Mouse (Mus musculus): ENCODE results near the gene Cir1.

Gene Cir1

DNA sequence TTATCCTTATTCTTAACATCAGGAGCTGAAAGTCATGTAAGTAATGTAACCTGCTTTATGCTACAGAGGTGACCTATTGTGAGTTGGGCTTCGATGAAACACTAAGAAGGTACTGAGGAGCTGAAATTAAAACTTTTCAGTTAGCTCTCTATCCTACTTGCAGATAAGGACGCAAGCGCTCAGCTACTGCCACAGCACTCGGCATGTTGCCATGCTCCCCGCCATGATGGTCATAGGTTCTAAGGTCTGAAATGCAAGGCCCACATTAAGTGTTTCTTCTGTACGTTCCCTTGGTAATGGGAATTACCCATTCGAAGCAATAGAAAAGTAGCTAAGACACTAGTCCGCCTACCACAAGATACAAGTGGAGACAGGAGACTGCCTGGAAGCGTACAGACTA, 9.8 kb downstream of the Cir1 start:
- no peak for DNase-seq (ENCODE audit: low read depth, low spot score)

DNA sequence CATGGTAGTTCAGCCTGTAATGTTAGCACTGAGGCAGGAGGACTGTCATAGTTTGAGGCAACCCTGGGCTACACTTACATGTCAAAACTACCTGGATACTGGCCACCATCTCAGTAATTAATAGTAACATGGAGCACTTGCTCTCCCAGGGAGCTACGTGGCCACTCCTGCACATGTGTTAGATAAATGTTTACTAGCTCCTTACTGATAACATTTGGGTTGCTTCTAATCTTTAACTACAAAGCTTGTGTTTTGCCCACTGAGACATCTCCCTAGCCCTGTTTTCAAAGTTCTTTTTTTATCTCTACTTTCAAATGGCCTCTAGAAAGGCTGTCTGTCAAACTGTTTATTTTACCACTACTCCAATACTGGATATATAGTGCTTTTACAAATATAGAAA, 10.5 kb downstream of the Cir1 start:
- DNase-seq (ENCODE audit: low read depth, low spot score), result no peak

DNA sequence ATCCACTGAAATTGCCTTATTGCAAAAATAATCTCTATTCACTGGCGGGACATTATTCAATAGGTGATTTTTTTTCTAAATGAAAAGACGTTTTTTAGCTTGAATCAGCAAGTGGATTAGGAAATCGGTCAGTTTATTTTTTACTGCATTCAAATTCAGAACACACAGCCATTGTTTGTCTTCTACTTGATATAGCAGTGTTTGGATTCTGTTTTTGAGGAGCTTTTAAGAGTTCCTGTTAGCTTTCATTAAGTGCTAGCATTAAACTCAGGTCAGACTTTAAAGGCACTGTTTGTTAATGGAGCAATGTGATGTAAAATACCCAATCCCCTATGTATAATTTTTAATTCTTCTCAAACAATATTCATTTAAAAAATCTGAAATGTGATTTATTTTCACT, 13.7 kb downstream of the Cir1 start:
- no peak for DNase-seq (ENCODE audit: low read depth, low spot score)

DNA sequence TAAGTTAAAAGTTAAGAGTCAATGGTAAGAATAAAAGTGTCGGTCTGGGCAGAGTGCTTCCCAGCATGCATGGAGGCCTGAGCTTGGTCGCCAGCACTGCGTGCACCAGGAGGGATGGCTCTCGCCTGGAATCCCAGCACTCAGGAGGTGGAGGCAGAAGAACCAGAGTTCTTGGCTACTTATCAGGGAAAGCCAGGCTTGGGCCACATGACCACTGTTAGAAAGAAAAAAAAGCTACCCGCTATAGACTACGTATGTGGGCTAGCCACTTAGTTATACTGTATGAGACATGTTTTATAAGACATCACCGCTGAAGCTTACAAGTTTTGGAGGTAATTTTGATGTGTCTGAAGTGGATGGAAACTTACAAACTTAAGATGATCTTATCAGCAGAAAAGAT, 14.3 kb downstream of the Cir1 start:
- DNase-seq (ENCODE audit: low read depth, low spot score), result no peak

DNA sequence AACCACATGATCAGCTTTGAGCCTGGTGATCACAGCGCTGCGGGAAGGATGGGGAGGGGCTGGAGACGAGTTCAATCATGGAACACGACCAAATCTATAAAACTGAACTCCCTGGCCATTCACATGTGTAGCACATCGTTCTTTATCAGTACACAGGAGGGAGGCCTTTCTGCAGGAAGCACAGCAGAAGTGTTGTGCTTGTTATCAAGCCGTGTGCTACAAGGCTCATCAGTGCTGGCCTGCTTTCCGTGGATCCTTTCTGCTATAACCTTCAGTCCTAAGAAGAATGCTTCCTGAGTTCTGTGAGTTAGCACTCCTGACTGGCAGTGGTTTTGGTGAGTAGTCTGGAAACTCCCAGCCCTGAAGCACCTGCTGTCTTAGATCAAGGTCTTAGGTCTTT, 17.5 kb downstream of the Cir1 start:
- no peak for DNase-seq (ENCODE audit: low read depth, low spot score)

DNA sequence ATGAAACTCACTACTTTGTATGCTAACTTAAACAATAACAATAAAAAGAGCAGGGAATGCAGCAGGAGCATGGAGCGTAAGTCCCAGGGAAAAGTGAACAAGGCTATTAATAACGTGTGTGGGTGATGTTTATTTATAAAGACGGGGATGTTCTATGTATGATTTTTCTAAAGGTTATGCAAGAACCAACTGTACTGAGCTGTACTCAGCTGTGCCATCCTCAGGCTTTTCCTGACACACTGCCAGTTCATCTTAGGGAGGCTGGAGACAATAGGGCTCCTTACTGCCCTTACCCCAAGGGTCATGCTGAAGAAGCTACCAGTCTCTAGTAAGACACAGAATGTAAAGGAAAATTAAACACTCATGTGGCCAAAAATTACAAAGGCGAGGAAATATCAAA, 21.4 kb downstream of the Cir1 start:
- peak; percentile 28 for DNase-seq (ENCODE audit: low read depth, low spot score)

DNA sequence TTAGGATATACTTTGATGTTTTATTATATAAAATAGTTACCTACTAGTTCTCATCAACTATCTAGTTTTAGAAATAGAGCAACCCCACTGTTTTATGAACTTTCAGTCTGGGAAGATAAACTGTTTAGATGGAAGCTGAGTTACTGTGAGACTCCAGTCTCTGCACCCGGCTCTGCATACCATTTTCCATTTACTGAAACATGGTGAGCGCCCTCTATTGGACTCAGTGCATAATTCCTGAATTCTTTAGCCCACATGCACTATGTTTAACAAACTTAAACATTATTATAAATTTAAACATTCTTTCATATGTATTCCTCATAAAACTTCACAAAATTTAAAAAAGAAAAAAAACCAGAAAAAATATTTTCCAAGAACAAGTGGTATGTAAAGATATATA, 26.9 kb downstream of the Cir1 start:
- no peak for DNase-seq (ENCODE audit: low read depth, low spot score)

DNA sequence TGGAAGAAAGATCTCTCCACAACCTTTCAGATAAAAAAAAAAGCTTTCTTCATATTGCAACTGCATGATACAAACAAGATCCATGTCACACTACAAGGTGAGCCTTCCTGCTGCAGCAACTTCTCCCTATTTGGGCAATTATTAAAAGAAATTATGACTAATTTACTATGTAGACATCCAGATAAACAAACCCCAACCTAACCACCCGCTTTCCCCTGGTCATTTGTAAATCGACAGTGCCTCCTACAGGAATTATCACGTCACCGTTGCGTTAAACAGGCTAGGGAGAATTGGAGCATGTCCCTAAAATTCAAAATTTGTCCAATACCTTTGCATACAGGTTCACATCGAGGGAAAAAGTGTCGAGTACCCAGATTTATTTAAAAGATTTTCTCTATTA, 30.8 kb downstream of the Cir1 start:
- no peak for DNase-seq (ENCODE audit: low read depth, low spot score)

DNA sequence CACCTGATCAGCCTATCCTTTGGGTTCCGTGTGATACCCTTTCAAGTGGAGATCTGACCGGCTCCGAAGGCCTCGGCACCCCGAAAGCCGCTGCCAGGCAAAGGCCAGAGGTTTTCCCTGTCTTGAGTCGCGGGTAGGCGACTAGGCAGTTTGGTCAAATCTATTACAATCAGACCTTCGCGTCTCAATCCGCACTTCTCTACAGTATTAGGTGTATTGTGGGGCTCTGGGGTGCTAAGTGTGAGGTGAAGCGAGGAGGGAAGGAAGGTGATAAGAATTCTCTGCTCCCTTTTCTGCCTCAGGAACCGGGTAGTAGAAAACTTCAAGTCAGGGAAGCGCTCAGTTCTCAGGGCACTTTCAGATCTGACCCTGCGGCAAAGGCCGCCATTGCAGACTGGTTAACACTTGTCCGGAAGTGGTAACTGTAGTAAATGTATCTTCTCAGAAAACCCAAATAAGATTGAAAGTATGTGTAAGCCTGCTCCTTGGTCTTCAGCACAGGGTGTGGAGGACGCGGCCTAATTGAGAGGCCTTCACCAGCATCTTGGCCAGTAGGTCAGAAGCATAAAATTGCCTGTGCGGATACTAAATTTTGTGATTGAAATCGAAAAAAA, 31.3 kb downstream of the Cir1 start:
- DNase-seq (ENCODE audit: low read depth, low spot score), result no peak

DNA sequence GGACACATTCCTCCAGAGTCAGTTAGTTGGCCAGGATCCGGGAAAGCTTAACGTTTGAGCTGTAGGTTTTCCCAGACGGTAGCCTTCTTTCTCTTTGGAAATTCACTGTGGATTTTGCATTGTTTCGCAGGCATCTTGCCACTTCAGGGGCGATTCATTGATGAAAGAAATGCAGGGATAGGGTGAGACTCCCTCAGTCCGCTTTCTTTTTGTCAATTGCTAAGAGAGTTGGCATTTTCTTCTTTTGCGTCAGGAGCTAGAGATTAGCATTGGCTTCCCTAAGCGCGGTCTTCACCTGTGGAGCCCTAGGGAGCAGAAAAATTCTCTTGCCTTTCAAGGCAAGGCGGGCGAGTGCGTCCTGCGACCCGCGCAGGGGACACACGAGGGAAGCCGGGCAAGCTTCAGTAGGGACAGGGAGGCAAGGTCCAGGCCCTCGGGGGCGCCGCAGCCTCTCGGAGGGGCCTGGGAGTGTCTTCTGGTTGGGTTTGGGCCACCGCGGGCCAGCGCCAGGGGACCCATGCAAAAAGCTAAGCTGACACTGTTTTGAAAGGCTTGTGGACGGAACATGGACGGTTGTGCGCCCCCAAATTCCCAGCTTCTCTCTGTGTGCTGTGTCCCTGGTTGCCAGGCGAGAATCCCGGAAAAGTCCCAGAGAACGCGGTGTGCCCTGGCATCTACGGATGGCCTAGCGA, 32.0 kb downstream of the Cir1 start:
- DNase-seq (ENCODE audit: low read depth, low spot score), result no peak

DNA sequence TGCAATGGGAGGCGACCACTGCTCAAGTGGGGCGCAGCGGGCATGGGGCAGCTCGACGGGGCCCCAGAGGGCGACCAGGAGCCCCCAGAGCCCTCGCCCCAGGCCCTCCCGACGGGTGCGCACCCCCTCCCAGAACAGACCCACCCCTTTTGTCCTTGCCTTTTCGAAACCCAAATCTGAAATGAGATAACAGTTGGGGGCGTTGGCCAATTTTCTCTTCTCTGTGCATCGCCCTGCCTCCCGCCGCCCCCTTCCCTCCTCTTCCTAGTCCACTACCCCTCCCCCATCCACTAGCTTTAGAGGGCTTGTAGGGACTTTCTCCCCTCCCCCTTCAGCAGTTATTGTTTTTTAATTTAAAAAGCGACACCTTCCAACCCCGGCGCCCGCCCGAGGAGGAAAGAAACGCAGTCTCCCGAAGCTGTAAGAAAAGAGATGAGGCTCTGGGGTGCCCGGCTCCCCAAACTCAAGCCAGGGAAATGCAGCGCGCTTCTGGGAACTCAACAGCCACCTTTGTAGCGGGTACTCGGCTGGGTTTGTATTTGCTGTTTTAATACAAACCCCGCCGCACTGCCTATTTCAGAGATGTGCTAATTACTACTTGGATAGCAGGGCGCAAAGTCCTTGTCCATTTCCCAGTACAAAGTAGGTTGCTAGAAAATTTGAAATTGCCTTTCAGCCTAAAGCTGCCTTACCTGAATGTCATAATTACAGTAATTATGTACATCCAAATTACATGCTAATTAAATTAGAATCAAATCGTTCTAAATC, 33.0 kb downstream of the Cir1 start:
- no peak for DNase-seq (ENCODE audit: low read depth, low spot score)

DNA sequence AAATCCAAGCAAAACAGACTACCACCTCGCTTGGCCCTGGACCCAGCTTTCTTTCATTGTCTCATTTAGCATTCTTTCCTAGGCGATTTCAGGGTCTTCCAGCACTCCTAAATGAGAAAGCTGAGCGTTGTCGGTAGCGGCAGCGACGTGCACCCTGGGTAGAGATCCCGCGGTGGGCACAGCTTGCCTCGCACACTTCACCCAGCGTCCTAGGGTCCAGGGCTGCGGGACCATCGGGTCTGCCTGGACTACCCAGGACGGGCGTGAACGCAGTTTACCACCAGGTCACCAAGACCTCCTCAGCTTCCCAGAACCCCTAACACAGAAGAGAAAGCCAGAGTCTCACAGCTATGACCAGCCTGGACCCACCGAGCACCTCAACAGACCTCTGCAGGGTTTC, 33.6 kb downstream of the Cir1 start:
- DNase-seq (ENCODE audit: low read depth, low spot score), result no peak

DNA sequence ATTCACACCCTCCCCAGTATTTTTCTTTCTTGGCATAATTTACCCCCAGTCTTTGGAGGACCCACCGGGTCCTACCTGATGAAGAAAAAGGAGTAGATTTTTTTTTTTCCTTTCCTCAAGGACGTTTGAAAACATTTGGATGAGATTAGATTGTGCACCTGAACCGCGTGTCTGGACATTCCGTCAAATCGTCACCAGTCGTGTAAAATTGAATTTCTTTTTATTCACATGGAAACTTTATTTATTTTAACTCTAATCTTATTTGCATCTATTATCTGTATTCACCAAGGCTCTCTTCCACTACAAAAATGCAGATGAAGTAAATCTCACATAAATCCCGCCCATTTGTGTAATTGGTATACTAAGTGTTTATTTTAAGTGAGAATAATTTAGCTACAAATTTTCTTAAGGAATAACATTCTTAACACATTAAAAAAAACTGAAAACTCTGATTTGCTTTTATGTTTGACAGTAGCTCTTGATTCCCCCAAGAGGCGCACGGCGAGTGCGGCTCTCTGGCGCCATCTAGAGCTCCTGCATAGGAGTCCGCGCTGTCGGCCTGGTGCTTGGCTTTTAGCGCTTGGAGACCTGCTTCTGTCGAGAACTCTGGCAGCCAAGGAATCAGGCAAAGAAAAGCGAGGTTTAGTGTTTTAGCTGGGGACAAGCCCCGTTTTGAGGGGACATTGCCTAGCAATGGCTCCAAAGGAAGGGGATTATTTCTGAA, 34.2 kb downstream of the Cir1 start:
- DNase-seq (ENCODE audit: low read depth, low spot score), result peak; percentile 73

DNA sequence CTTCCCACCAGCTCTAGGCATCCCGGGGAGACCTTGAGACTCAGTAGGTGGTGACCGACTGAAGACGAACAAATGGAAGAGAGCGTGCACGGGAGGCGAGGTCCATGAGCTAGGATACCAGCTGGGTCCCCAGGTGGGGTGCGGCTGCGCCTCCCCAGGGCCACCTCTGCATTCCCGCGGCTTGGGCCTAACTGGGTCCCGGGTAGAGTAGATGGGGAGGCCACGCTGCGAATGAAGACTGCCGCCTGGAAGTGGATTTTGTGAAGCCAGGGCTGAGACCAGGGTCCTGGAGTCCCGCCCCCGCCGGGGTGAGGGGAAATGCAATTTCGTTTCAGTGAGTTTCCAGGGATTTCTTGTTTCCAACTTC, 34.8 kb downstream of the Cir1 start:
- no peak for DNase-seq (ENCODE audit: low read depth, low spot score)

DNA sequence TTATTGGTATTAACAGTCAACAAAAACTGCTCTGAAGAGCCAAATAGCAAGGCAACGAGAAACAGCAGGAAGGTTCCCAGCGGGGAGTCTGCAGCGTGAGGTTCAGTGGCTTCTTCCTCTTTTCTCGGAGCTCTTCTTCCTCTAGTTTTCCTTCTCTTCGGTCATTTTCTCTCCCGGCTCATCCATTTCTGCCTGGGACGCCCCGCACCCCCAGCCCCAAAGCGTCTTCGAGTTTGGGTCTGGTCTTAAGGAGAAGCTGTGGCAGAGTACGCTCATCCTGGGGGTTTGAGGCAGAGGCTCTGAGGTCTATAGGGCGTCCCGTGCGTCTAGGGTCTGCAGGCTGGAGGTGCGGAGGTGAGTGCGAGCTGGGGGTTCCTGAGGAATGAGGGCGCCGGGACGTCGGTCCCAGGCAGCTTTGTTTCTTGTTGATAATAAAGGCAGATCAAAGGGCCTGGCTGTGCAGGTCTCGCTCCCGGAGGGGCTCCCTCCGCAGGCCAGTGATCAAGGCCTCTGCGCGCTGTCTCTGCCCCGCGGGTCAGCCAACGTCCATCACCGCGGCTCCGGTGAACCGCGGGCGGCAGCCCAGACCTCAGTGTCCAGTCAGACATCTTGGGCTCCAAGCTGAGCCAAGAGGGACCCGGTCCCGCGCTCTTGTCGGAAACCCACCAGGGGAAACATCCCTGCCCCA, 35.3 kb downstream of the Cir1 start:
- no peak for DNase-seq (ENCODE audit: low read depth, low spot score)

DNA sequence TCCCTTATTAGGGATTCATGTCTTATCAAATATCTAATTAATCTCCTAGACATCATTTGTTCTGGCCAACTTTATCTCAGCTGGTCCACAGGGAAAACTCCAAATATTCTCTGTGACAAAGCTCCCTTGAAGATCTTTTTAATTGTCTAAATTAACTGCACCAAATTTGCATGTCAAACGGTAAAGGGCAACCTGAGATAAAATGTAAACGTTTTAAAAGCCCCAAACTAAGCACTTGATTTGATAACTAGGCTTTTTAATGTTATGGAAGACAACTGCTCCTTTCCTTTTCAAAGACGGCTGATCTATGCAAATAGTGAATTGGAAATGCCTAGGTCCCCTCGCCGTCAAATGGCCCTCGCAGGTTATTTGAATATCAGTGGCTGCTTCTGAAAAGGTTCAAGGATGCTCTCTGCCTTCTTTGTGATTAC, 36.3 kb downstream of the Cir1 start:
- no peak for DNase-seq (ENCODE audit: low read depth, low spot score)

DNA sequence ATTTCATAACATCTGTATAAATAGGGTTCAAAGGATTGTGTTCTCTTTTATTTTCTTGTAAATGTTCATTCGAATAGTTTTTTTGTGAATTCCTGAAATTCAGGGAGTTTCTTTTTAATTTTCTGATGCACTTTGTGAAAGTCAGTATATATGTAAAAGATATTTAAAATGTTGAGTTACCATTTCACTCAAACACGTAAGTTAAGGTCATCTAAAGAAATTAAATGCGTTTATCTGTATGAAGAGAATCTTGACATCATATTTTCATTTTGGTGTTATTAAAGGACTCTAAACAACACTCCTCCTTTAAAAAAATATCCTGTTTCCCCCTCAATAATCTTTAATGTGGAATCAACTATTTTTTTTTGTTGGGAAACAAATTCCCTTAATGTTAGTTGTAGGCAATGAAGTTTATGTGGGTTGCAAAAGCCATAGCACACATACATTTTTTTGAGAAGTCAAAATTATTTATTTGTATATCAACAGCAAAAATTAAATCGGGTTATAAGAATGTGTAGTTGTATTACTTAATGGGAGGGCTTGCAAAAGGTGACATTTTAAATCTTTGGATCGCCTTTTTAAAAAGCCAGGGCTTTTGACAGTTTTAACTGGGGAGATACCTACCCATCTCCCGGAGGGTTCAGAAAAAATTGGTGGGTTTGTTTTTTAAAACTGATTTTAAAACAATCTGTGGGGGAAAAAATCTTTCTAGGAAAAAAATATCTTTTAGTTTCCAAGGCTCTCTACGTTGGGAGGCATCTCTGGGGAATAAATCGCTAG, 37.0 kb downstream of the Cir1 start:
- no peak for DNase-seq (ENCODE audit: low read depth, low spot score)

DNA sequence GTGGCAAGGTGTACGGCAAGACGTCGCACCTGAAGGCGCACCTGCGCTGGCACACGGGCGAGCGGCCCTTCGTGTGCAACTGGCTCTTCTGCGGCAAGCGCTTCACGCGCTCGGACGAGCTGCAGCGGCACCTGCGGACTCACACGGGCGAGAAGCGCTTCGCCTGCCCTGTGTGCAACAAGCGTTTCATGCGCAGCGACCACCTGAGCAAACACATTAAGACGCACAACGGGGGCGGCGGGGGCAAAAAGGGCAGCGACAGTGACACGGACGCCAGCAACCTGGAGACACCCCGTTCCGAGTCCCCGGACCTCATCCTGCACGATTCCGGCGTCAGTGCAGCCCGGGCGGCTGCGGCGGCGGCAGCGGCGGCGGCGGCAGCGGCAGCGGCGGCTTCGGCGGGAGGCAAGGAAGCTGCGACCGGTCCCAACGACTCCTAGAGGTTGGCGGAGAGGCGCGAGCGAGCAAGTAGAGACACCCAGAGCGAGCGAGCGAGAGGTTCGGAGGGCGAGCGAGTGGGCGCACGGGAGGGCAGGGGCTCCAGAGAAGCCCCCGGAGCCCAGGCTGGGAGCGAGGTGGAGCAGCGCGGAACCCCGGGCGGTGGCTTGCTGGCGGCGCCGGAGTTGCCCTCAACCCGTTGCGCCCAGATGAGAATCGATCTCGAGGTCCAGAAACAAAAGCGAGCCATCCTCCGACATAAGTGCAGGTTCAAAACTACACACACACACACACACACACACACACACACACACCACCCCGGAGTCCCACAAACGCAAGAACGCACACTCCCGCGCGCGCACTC, 38.2 kb downstream of the Cir1 start:
- DNase-seq (ENCODE audit: low read depth, low spot score), result no peak

DNA sequence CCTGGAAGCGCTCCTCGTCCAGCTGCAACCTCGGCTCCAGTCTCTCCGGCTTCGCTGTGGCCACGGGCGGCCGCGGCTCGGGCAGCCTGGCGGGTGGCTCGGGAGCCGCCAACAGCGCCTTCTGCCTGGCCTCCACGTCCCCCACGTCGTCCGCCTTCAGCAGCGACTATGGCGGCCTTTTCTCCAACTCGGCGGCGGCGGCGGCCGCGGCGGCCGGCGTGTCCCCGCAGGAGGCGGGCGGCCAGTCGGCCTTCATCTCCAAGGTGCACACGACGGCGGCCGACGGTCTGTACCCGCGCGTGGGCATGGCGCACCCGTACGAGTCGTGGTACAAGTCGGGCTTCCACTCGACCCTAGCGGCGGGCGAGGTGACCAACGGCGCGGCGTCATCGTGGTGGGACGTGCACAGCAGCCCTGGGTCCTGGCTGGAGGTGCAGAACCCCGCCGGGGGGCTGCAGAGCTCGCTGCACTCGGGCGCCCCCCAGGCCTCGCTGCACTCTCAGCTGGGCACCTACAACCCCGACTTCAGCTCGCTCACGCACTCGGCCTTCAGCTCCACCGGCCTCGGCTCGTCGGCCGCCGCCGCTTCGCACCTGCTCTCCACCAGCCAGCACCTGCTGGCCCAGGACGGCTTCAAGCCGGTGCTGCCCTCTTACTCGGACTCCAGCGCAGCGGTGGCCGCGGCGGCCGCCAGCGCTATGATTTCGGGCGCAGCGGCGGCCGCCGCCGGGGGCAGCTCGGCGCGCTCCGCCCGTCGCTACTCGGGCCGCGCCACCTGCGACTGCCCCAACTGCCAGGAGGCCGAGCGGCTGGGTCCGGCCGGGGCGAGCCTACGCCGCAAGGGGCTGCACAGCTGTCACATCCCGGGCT, 39.0 kb downstream of the Cir1 start:
- DNase-seq (ENCODE audit: low read depth, low spot score), result no peak
